8 mouse cellular contexts compared by ENCODE assay signal in genomic region chr1:134415168-134415831, GRCm38 (mm10). TPM values are rescaled to one million over a fixed set of nuclear protein-coding genes. Genes with fewer than 3 reads are reported as not detected.
DNase-seq lines count a peak whose midpoint lies in the region; ATAC-seq and TF ChIP-seq lines count a peak whose summit lies in the region.

Adipor1 (plus strand) TSS chr1:134415378.

- no peaks in the 10 kb centered on the region for H3K36me3 ChIP-seq in hindbrain, postnatal 0 days (ENCODE audit: insufficient read depth, low read length)

- H3K27ac ChIP-seq in gastrocnemius, adult 2 months, result peak within 1 kb of the TSS; percentile 99
- peak within 1 kb of the TSS; percentile 91 for H3K27ac ChIP-seq in hindbrain, postnatal 0 days
- H3K27ac ChIP-seq in left cerebral cortex, adult 2 months, result peak within 1 kb of the TSS; percentile 97

- WGBS in hindbrain, postnatal 0 days, result under 1% methylated on average over 68 of the region's 77 CpGs

- no peaks in the 10 kb centered on the region for H3K27me3 ChIP-seq in hindbrain, postnatal 0 days (ENCODE audit: insufficient read depth, low read length)

- peak; percentile 94 for ATAC-seq in common myeloid progenitor, adult 5-6 weeks (replicated peaks; ENCODE audit: low read depth, poor library complexity, severe bottlenecking)
- ATAC-seq in hindbrain, postnatal 0 days, result peak; percentile 100
- ATAC-seq in megakaryocyte, adult 5-6 weeks (ENCODE audit: poor library complexity, severe bottlenecking), result peak; percentile 82

- peak; percentile 99 for DNase-seq in ZHBTc4 (ENCODE audit: low read depth, low spot score)
- peak; percentile 99 for DNase-seq in gastrocnemius, adult 2 months
- peak; percentile 98 for DNase-seq in hindbrain, postnatal 0 days (ENCODE audit: low spot score)
- peak; percentile 97 for DNase-seq in left cerebral cortex, adult 2 months (ENCODE audit: extremely low spot score in 1 of 2, low spot score in 2 of 2)
- peak; percentile 98 for DNase-seq in right cerebral cortex, adult 2 months (ENCODE audit: low spot score in 2 of 2)
- peak; percentile 97 for DNase-seq in urinary bladder, postnatal 14 days (ENCODE audit: low spot score)

- no peak for TF ChIP-seq CTCF in gastrocnemius, adult 2 months (IDR thresholded peaks at IDR 0.05)
- TF ChIP-seq CTCF in hindbrain, postnatal 0 days (IDR thresholded peaks at IDR 0.05; ENCODE audit: low read depth), result no peak
- no peak; the same call in 1 of the 2 replicates for TF ChIP-seq CTCF in left cerebral cortex, adult 2 months (IDR thresholded peaks at IDR 0.05)

- H3K9ac ChIP-seq in hindbrain, postnatal 0 days (replicated peaks; ENCODE audit: low read length), result peak within 1 kb of the TSS; percentile 91

- intact Hi-C loops in gastrocnemius, adult 2 months (cut with DNase I), result no loop called here
- intact Hi-C loops in left cerebral cortex, adult 2 months (cut with DNase I), result loop anchor here (2.0 kb wide), 2 partner anchors 52 to 80 kb away; partner anchors contain the start of gene Rabif

- no peaks in the 10 kb centered on the region for H3K9me3 ChIP-seq in hindbrain, postnatal 0 days (ENCODE audit: low read length)

- peak within 1 kb of the TSS; percentile 98 for H3K4me3 ChIP-seq in gastrocnemius, adult 2 months
- H3K4me3 ChIP-seq in hindbrain, postnatal 0 days (ENCODE audit: low read length), result peak within 1 kb of the TSS; percentile 96
- H3K4me3 ChIP-seq in left cerebral cortex, adult 2 months, result peak within 1 kb of the TSS; percentile 95

- H3K4me1 ChIP-seq in hindbrain, postnatal 0 days (ENCODE audit: insufficient read depth, low read length), result peaks cover 12% of the 10 kb centered on the region

- peak within 1 kb of the TSS; percentile 76 for H3K4me2 ChIP-seq in hindbrain, postnatal 0 days (ENCODE audit: low read depth, low read length)

RNA-seq across cellular contexts. Expression of gene Adipor1, which starts in this region (rescaled TPM):
- total RNA-seq in common myeloid progenitor, adult 5-6 weeks (2017), result 29.5 and 36.4 TPM in 2 replicates
- 100 to 1,000 TPM; 163 to 196 TPM for total RNA-seq in gastrocnemius, adult 2 months (2021)
- 115 and 120 TPM in 2 replicates for total RNA-seq in hindbrain, postnatal 0 days (2014; rRNA removed)
- 79.7 and 81.2 TPM in 2 replicates for polyA plus RNA-seq in hindbrain, postnatal 0 days (2015; fragmentation: Nextera tagmentation; extraction: Ambion mirVana)
- 10 to 100 TPM; 55.9 to 58.2 TPM for total RNA-seq in left cerebral cortex, adult 2 months (2021)
- total RNA-seq in megakaryocyte, adult 5-6 weeks (2015), result 118 and 120 TPM in 2 replicates
- 73.8 and 83.6 TPM in 2 replicates for total RNA-seq in megakaryocyte, adult 5-6 weeks (2017)

Comparison
In these comparisons a context has a peak if more than half of its experiments do, and no peak if none do; other contexts are left out.
1. Peak in every context shown above with its lines: DNase-seq, ATAC-seq, H3K4me3 ChIP-seq and H3K27ac ChIP-seq.